Mouse (Mus musculus): ENCODE data around the gene Cyp2j5. TPM values are rescaled to one million over a fixed set of nuclear protein-coding genes. Genes with fewer than 3 reads are reported as not detected.
A peak's percentile ranks its signal among the peaks of the same experiment; 100 is the strongest.
"Not testable (repeated sequence)": the region's sequence is repeated elsewhere in the genome, so short reads cannot be mapped to it uniquely, and the experiment has no call there.

The Cyp2j5 gene
- polyA plus RNA-seq, 1 experiment from 2014 or later, result not detected

- Histone ChIP-seq H3K27me3 (ENCODE audit: control insufficient read depth, insufficient read depth, low read length) (no peaks in the 10 kb centered on the region), H3K4me2 (ENCODE audit: low read depth, low read length) (no peak overlapping the region), H3K36me3 (ENCODE audit: control insufficient read depth, insufficient read depth, low read length) (no peaks in the 10 kb centered on the region), H3K4me1 (ENCODE audit: control insufficient read depth, insufficient read depth, low read length) (no peaks in the 10 kb centered on the region), H3K9me3 (ENCODE audit: control insufficient read depth, low read length) (no peaks in the 10 kb centered on the region), H3K9ac (replicated peaks; ENCODE audit: low read depth, low read length) (no peak overlapping the region), H3K4me3 (ENCODE audit: low read depth, low read length) (no peak overlapping the region), H3K27ac (ENCODE audit: low read depth, low read length) (no peak overlapping the region)
- WGBS, result 29% methylated on average over 1 of the region's 1 CpGs
- no peak for ATAC-seq (ENCODE audit: low read depth)
These were observed 16.3 kb upstream of the Cyp2j5 start for GRCm38 (mm10) chr4:96680233-96680632.

- Histone ChIP-seq H3K27ac (ENCODE audit: low read depth, low read length) (no peak overlapping the region), H3K4me2 (ENCODE audit: low read depth, low read length) (no peak overlapping the region), H3K27me3 (ENCODE audit: control insufficient read depth, insufficient read depth, low read length) (no peaks in the 10 kb centered on the region), H3K9me3 (ENCODE audit: control insufficient read depth, low read length) (no peaks in the 10 kb centered on the region), H3K9ac (replicated peaks; ENCODE audit: low read depth, low read length) (no peak overlapping the region), H3K4me1 (ENCODE audit: control insufficient read depth, insufficient read depth, low read length) (no peaks in the 10 kb centered on the region), H3K36me3 (ENCODE audit: control insufficient read depth, insufficient read depth, low read length) (no peaks in the 10 kb centered on the region), H3K4me3 (ENCODE audit: low read depth, low read length) (no peak overlapping the region)
- no peak for ATAC-seq (ENCODE audit: low read depth)
- WGBS, result 97% methylated on average over 1 of the region's 1 CpGs
These were observed 907 bp upstream of the Cyp2j5 start for GRCm38 (mm10) chr4:96664668-96665454.

GRCm38 (mm10) chr4:96635455-96635854 is 28.5 kb downstream of the Cyp2j5 start:
- H3K36me3 ChIP-seq (ENCODE audit: control insufficient read depth, insufficient read depth, low read length), result no peaks in the 10 kb centered on the region
- H3K27me3 ChIP-seq (ENCODE audit: control insufficient read depth, insufficient read depth, low read length), result no peaks in the 10 kb centered on the region
- ATAC-seq (ENCODE audit: low read depth), result no peak
- no peak overlapping the region for H3K9ac ChIP-seq (replicated peaks; ENCODE audit: low read depth, low read length)
- H3K4me3 ChIP-seq (ENCODE audit: low read depth, low read length), result no peak overlapping the region
- H3K27ac ChIP-seq (ENCODE audit: low read depth, low read length), result no peak overlapping the region
- no peaks in the 10 kb centered on the region for H3K4me1 ChIP-seq (ENCODE audit: control insufficient read depth, insufficient read depth, low read length)
- 88% methylated on average over 1 of the region's 1 CpGs for WGBS
- H3K4me2 ChIP-seq (ENCODE audit: low read depth, low read length), result no peak overlapping the region
- H3K9me3 ChIP-seq (ENCODE audit: control insufficient read depth, low read length), result no peaks in the 10 kb centered on the region

GRCm38 (mm10) chr4:96622474-96622873 is 41.5 kb downstream of the Cyp2j5 start:
- H3K27ac ChIP-seq (ENCODE audit: low read depth, low read length), result no peak overlapping the region
- WGBS, result 88% methylated on average over 1 of the region's 1 CpGs
- no peaks in the 10 kb centered on the region for H3K9me3 ChIP-seq (ENCODE audit: control insufficient read depth, low read length)
- no peak overlapping the region for H3K4me2 ChIP-seq (ENCODE audit: low read depth, low read length)
- no peak overlapping the region for H3K4me3 ChIP-seq (ENCODE audit: low read depth, low read length)
- H3K9ac ChIP-seq (replicated peaks; ENCODE audit: low read depth, low read length), result no peak overlapping the region
- no peaks in the 10 kb centered on the region for H3K36me3 ChIP-seq (ENCODE audit: control insufficient read depth, insufficient read depth, low read length)
- ATAC-seq (ENCODE audit: low read depth), result no peak
- H3K27me3 ChIP-seq (ENCODE audit: control insufficient read depth, insufficient read depth, low read length), result no peaks in the 10 kb centered on the region
- H3K4me1 ChIP-seq (ENCODE audit: control insufficient read depth, insufficient read depth, low read length), result no peaks in the 10 kb centered on the region

- 33% methylated on average over 4 of the region's 4 CpGs for WGBS
- no peak overlapping the region for H3K9ac ChIP-seq (replicated peaks; ENCODE audit: low read depth, low read length)
- H3K4me2 ChIP-seq (ENCODE audit: low read depth, low read length), result peak overlapping the region; percentile 55
- no peak overlapping the region; the same call in 1 of the 2 replicates for H3K4me3 ChIP-seq (ENCODE audit: low read depth, low read length)
- H3K4me1 ChIP-seq (ENCODE audit: control insufficient read depth, insufficient read depth, low read length), result no peaks in the 10 kb centered on the region
- peak; percentile 80 for ATAC-seq (ENCODE audit: low read depth)
- H3K27me3 ChIP-seq (ENCODE audit: control insufficient read depth, insufficient read depth, low read length), result no peaks in the 10 kb centered on the region
- H3K27ac ChIP-seq (ENCODE audit: low read depth, low read length), result peak overlapping the region; percentile 44; the same call in 1 of the 2 replicates
- no peaks in the 10 kb centered on the region for H3K9me3 ChIP-seq (ENCODE audit: control insufficient read depth, low read length)
- no peaks in the 10 kb centered on the region for H3K36me3 ChIP-seq (ENCODE audit: control insufficient read depth, insufficient read depth, low read length)
These were observed 72.2 kb downstream of the Cyp2j5 start for GRCm38 (mm10) chr4:96591791-96592150.

GRCm38 (mm10) chr4:96590911-96591790 is 72.8 kb downstream of the Cyp2j5 start, which contains the start of gene Cyp2j9:
Cyp2j9 (minus strand) TSS chr4:96591578.
- Histone ChIP-seq H3K36me3 (ENCODE audit: control insufficient read depth, insufficient read depth, low read length) (no peaks in the 10 kb centered on the region), H3K27ac (ENCODE audit: low read depth, low read length) (peak within 1 kb of the TSS; percentile 44; the same call in 1 of the 2 replicates), H3K4me3 (ENCODE audit: low read depth, low read length) (peak within 1 kb of the TSS; percentile 28), H3K4me2 (ENCODE audit: low read depth, low read length) (peak within 1 kb of the TSS; percentile 55), H3K4me1 (ENCODE audit: control insufficient read depth, insufficient read depth, low read length) (no peaks in the 10 kb centered on the region), H3K9ac (replicated peaks; ENCODE audit: low read depth, low read length) (peak within 1 kb of the TSS; percentile 39; the same call in 1 of the 2 replicates), H3K27me3 (ENCODE audit: control insufficient read depth, insufficient read depth, low read length) (no peaks in the 10 kb centered on the region), H3K9me3 (ENCODE audit: control insufficient read depth, low read length) (no peaks in the 10 kb centered on the region)
- ATAC-seq (ENCODE audit: low read depth), result peak; percentile 94
- 17% methylated on average over 18 of the region's 18 CpGs for WGBS

GRCm38 (mm10) chr4:96581425-96582088 is 82.4 kb downstream of the Cyp2j5 start:
- H3K36me3 ChIP-seq (ENCODE audit: control insufficient read depth, insufficient read depth, low read length), result no peaks in the 10 kb centered on the region
- no peak overlapping the region for H3K4me3 ChIP-seq (ENCODE audit: low read depth, low read length)
- H3K9ac ChIP-seq (replicated peaks; ENCODE audit: low read depth, low read length), result no peak overlapping the region
- no peaks in the 10 kb centered on the region for H3K9me3 ChIP-seq (ENCODE audit: control insufficient read depth, low read length)
- no peak overlapping the region for H3K27ac ChIP-seq (ENCODE audit: low read depth, low read length)
- H3K4me1 ChIP-seq (ENCODE audit: control insufficient read depth, insufficient read depth, low read length), result no peaks in the 10 kb centered on the region
- 59% methylated on average over 1 of the region's 1 CpGs for WGBS
- no peaks in the 10 kb centered on the region for H3K27me3 ChIP-seq (ENCODE audit: control insufficient read depth, insufficient read depth, low read length)
- H3K4me2 ChIP-seq (ENCODE audit: low read depth, low read length), result no peak overlapping the region
- ATAC-seq (ENCODE audit: low read depth), result no peak

- H3K27me3 ChIP-seq (ENCODE audit: control insufficient read depth, insufficient read depth, low read length); H3K9me3 ChIP-seq (ENCODE audit: control insufficient read depth, low read length); H3K36me3 ChIP-seq (ENCODE audit: control insufficient read depth, insufficient read depth, low read length); H3K4me3 ChIP-seq (ENCODE audit: low read depth, low read length); H3K4me1 ChIP-seq (ENCODE audit: control insufficient read depth, insufficient read depth, low read length); H3K4me2 ChIP-seq (ENCODE audit: low read depth, low read length); H3K27ac ChIP-seq (ENCODE audit: low read depth, low read length); ATAC-seq (ENCODE audit: low read depth); H3K9ac ChIP-seq (replicated peaks; ENCODE audit: low read depth, low read length): not testable (repeated sequence)
- 66% methylated on average over 6 of the region's 6 CpGs for WGBS
These were observed 83.6 kb downstream of the Cyp2j5 start for GRCm38 (mm10) chr4:96580351-96580750.
